Mouse (Mus musculus): ENCODE results near the gene Prpf40a. TPM values are rescaled to one million over a fixed set of nuclear protein-coding genes. Genes with fewer than 3 reads are reported as not detected.
A peak's percentile ranks its signal among the peaks of the same experiment; 100 is the strongest.

Prpf40a gene
- total RNA-seq, 2 experiments from 2014 or later, result 41.2 to 43.6 TPM

- DNase-seq, result no peak
Measured at GRCm38 (mm10) chr2:53105408-53105807, 85.7 kb downstream of the Prpf40a start.

GRCm38 (mm10) chr2:53102901-53103300 lies 88.2 kb downstream of the Prpf40a start:
- no peak for DNase-seq

GRCm38 (mm10) chr2:53101885-53102740 lies 89.0 kb downstream of the Prpf40a start:
- DNase-seq, result no peak

GRCm38 (mm10) chr2:53100093-53100492 lies 91.0 kb downstream of the Prpf40a start:
- no peak for DNase-seq

GRCm38 (mm10) chr2:53095489-53095888 lies 95.6 kb downstream of the Prpf40a start:
- DNase-seq, result no peak

GRCm38 (mm10) chr2:53095031-53095430 lies 96.1 kb downstream of the Prpf40a start:
- DNase-seq, result no peak

- no peak for DNase-seq
Measured at GRCm38 (mm10) chr2:53088744-53089143, 102.3 kb downstream of the Prpf40a start.

GRCm38 (mm10) chr2:53085617-53086202 lies 105.4 kb downstream of the Prpf40a start:
- DNase-seq, result peak in 1 of 2 experiments; percentile 36

Other genes starting within 250 kb of the Prpf40a start
- 10 to 100 TPM; 12.3 to 13.7 TPM for gene Arl6ip6, start 442 bp upstream of the Prpf40a start, total RNA-seq (2021)